In genomic region chr7:112984704-112985577, GRCm38 (mm10) we compare ENCODE assay signal across 10 mouse cellular contexts. TPM values are rescaled to one million over a fixed set of nuclear protein-coding genes. Genes with fewer than 3 reads are reported as not detected.
DNase-seq lines count a peak whose midpoint lies in the region; ATAC-seq and TF ChIP-seq lines count a peak whose summit lies in the region.
"Had no signal": no experiment of that assay in that cellular context is flagged by ENCODE, and none has a peak within 500 bp of the region (broad histone marks: within the 10 kb centered on the region; RNA-seq: fewer than 3 reads in every experiment).

No protein-coding gene starts in this region.

- H3K4me1 ChIP-seq in stomach, postnatal 0 days (replicated peaks; ENCODE audit: control insufficient read depth, insufficient read depth) = peaks cover 2% of the 10 kb centered on the region
- H3K4me1 ChIP-seq in cerebellum, adult 2 months (ENCODE audit: control insufficient read depth, insufficient read depth, low read length) = no peaks in the 10 kb centered on the region

- no peak for TF ChIP-seq CTCF in stomach, postnatal 0 days (IDR thresholded peaks at IDR 0.05; ENCODE audit: low read depth)
- TF ChIP-seq CTCF in cerebellum, adult 2 months (IDR thresholded peaks at IDR 0.05; ENCODE audit: borderline replicate concordance, insufficient read depth, low read depth, low read length) = no peak

- no peak overlapping the region for H3K4me3 ChIP-seq in stomach, postnatal 0 days (ENCODE audit: low read depth, low read length)
- H3K4me3 ChIP-seq in cerebellum, adult 2 months (replicated peaks; ENCODE audit: insufficient read depth, low read depth, low read length) = no peak overlapping the region
- H3K4me3 ChIP-seq: liver, embryonic 15.5 days; neural tube, embryonic 13.5 days had no signal

- peak; percentile 75 for ATAC-seq in stomach, postnatal 0 days (ENCODE audit: low FRiP score, low TSS enrichment)

- no peak for TF ChIP-seq POLR2A in cerebellum, adult 2 months (IDR thresholded peaks at IDR 0.05; ENCODE audit: borderline replicate concordance, insufficient read depth, low read length)

- WGBS in stomach, postnatal 0 days = 25% methylated on average over 17 of the region's 17 CpGs
- 53% methylated on average over 17 of the region's 17 CpGs for WGBS in cerebellum, adult 2 months

- H3K36me3 ChIP-seq in stomach, postnatal 0 days (ENCODE audit: control insufficient read depth, insufficient read depth, low read length) = no peaks in the 10 kb centered on the region
- H3K36me3 ChIP-seq: liver, embryonic 15.5 days; neural tube, embryonic 13.5 days had no signal

- peak overlapping the region; percentile 69; the same call in 1 of the 2 replicates for H3K27ac ChIP-seq in stomach, postnatal 0 days (replicated peaks)
- no peak overlapping the region for H3K27ac ChIP-seq in cerebellum, adult 2 months (ENCODE audit: insufficient read depth, low read length)
- H3K27ac ChIP-seq: liver, embryonic 15.5 days; neural tube, embryonic 13.5 days had no signal

- no peaks in the 10 kb centered on the region for H3K27me3 ChIP-seq in stomach, postnatal 0 days (ENCODE audit: control insufficient read depth, insufficient read depth, low read length)
- no peaks in the 10 kb centered on the region; the same call in 1 of the 2 replicates for H3K27me3 ChIP-seq in cerebellum, adult 2 months (ENCODE audit: control insufficient read depth, insufficient read depth, low read length)
- H3K27me3 ChIP-seq: liver, embryonic 15.5 days; neural tube, embryonic 13.5 days had no signal

- peak; percentile 9 to 11 for DNase-seq in layer of hippocampus, postnatal 14 days (ENCODE audit: low spot score in 2 of 2)
- DNase-seq in layer of hippocampus, adult 9-10 months (ENCODE audit: low spot score) = no peak
- DNase-seq in fat pad, adult 2 months (ENCODE audit: extremely low read depth, low read depth, low spot score) = peak; percentile 95
- DNase-seq in lung, adult 18-20 months = peak; percentile 49 to 74
- no peak for DNase-seq in stomach, postnatal 0 days (ENCODE audit: low spot score)
- no peak for DNase-seq in MN1 (ENCODE audit: low spot score)
- no peak for DNase-seq in cerebellum, adult 2 months

- no peak overlapping the region for H3K4me2 ChIP-seq in stomach, postnatal 0 days (replicated peaks; ENCODE audit: low read depth)
- H3K4me2 ChIP-seq: liver, embryonic 15.5 days; neural tube, embryonic 13.5 days had no signal

- no peak for TF ChIP-seq EP300 in stomach, postnatal 0 days (optimal IDR thresholded peaks at IDR 0.05)

- no peaks in the 10 kb centered on the region for H3K9me3 ChIP-seq in stomach, postnatal 0 days (ENCODE audit: control insufficient read depth, low read length)
- H3K9me3 ChIP-seq: liver, embryonic 15.5 days; neural tube, embryonic 13.5 days had no signal

- no peak overlapping the region for H3K9ac ChIP-seq in stomach, postnatal 0 days (ENCODE audit: low read length)
- H3K9ac ChIP-seq: liver, embryonic 15.5 days; neural tube, embryonic 13.5 days had no signal

RNA-seq across cellular contexts. Expression of gene Rassf10, which starts 31.2 kb away (rescaled TPM):
- 1 to 10 TPM; 4.6 to 5.5 TPM for total RNA-seq in layer of hippocampus, postnatal 14 days (2021)
- 6.8 and 7.7 TPM in 2 replicates for polyA plus RNA-seq in stomach, postnatal 0 days (2015; fragmentation: Nextera tagmentation; extraction: Ambion mirVana)
- 0.70 and 0.73 TPM in 2 replicates for polyA plus RNA-seq in cerebellum, adult 2 months (2012; rRNA removed)
- total RNA-seq: MEL had no signal

Comparison
In these comparisons a context has a peak if more than half of its experiments do, and no peak if none do; other contexts are left out.
1. DNase-seq: peak in layer of hippocampus, postnatal 14 days (2 of 2), fat pad, adult 2 months (single experiment) and lung, adult 18-20 months (2 of 2); none in layer of hippocampus, adult 9-10 months (single experiment), stomach, postnatal 0 days (single experiment), MN1 (single experiment) and cerebellum, adult 2 months (0 of 2).